Mouse (Mus musculus) forebrain, postnatal 0 days (tissue): ENCODE results near the gene Wwox. TPM values are rescaled to one million over a fixed set of nuclear protein-coding genes. Genes with fewer than 3 reads are reported as not detected.

Experiments used
- ATAC-seq: fragments of 200-750 bp; cut with Nextera tagmentation; 2 replicates; pipeline ENCODE4 v1.8.0; 2017; ENCODE audit warnings: mild to moderate bottlenecking, moderate library complexity
- DNase-seq: peaks from one replicate; pipeline ENCODE4 v3.0.0-alpha.2; 2015
- H3K27ac ChIP-seq: fragments of 300-500 bp; sonication (generic); 2 replicates; pipeline ENCODE4 v1.5.1; 2014; ENCODE audit warnings: low read depth, mild to moderate bottlenecking, antibody characterized with exemption, low read length, moderate library complexity, mixed read lengths
- H3K27me3 ChIP-seq: fragments of 300-500 bp; sonication (generic); 2 replicates; pipeline ENCODE4 v1.6.1; 2014; ENCODE audit warnings: mild to moderate bottlenecking, low read length, mixed read lengths; ENCODE audit not compliant: insufficient read depth
- H3K36me3 ChIP-seq: fragments of 300-500 bp; sonication (generic); 2 replicates; pipeline ENCODE4 v1.6.1; 2014; ENCODE audit warnings: mild to moderate bottlenecking, moderate library complexity; ENCODE audit not compliant: insufficient read depth
- H3K4me1 ChIP-seq: fragments of 300-500 bp; sonication (generic); 2 replicates; pipeline ENCODE4 v1.6.1; 2014; ENCODE audit warnings: antibody characterized with exemption; ENCODE audit not compliant: insufficient read depth
- H3K4me2 ChIP-seq: fragments of 300-500 bp; sonication (generic); 2 replicates; pipeline ENCODE4 v1.6.1; 2014; ENCODE audit warnings: low read depth, mild to moderate bottlenecking, moderate library complexity
- H3K4me3 ChIP-seq: fragments of 300-500 bp; sonication (generic); 2 replicates; pipeline ENCODE4 v1.5.1; 2014; ENCODE audit warnings: low read depth, low read length, mixed read lengths
- H3K9ac ChIP-seq: fragments of 300-500 bp; sonication (generic); 2 replicates; pipeline ENCODE4 v1.6.1; 2014; ENCODE audit warnings: mild to moderate bottlenecking
- H3K9me3 ChIP-seq: fragments of 300-500 bp; sonication (generic); 2 replicates; pipeline ENCODE4 v1.6.1; 2016; ENCODE audit warnings: low read length
- CTCF ChIP-seq: sonication (generic); IDR thresholded peaks from 2 replicates; pipeline ENCODE4 v1.5.1; 2016; ENCODE audit warnings: antibody characterized with exemption, control low read depth, low read depth
- WGBS: fragments of 180-500 bp; shearing (Covaris S2); extraction: QIAGEN DNeasy Blood & Tissue Kit; methylation state at CpG from one replicate; pipeline ENCODE4 v1.1.7; 2014; 5-methylcytosine and 5-hydroxymethylcytosine counted together
- polyA plus RNA-seq: library from polyadenylated mRNA; unstranded; fragments of >200 nt; fragmentation: Nextera tagmentation; extraction: Ambion mirVana; gene quantifications from 2 replicates; pipeline ENCODE4 v1.2.1, GENCODE M21; 2015
- total RNA-seq: library from RNA; depleted of rRNA; stranded (reverse); fragments of >200 nt; gene quantifications from 2 replicates; pipeline ENCODE4 v1.2.3, GENCODE M21; 2014

Wwox gene
- total and polyA plus RNA-seq, 2 experiments from 2014 or later, result 13.2 to 17.3 TPM

DNA sequence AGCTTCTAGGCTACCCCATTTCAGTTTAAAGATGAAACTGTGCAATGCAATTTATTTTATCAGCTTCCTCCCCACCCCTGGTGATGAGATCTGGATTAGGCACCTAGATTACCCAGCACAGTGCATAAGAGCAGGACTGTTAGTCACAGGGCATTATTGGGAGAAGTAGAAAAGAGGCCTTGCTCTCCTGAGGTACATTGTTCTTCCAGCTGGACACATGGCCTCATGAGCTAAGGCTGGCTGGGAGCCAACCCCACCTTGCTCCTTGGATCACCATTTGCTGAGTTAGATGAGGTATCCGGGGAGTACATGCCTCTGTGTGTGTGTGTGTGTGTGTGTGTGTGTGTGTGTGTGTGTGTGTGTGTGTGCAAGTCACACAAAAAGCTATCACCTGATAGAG lies 70.8 kb downstream of the Wwox start:
- ATAC-seq (no peak), DNase-seq (no peak)
- 56% methylated on average over 1 of the region's 1 CpGs for WGBS

DNA sequence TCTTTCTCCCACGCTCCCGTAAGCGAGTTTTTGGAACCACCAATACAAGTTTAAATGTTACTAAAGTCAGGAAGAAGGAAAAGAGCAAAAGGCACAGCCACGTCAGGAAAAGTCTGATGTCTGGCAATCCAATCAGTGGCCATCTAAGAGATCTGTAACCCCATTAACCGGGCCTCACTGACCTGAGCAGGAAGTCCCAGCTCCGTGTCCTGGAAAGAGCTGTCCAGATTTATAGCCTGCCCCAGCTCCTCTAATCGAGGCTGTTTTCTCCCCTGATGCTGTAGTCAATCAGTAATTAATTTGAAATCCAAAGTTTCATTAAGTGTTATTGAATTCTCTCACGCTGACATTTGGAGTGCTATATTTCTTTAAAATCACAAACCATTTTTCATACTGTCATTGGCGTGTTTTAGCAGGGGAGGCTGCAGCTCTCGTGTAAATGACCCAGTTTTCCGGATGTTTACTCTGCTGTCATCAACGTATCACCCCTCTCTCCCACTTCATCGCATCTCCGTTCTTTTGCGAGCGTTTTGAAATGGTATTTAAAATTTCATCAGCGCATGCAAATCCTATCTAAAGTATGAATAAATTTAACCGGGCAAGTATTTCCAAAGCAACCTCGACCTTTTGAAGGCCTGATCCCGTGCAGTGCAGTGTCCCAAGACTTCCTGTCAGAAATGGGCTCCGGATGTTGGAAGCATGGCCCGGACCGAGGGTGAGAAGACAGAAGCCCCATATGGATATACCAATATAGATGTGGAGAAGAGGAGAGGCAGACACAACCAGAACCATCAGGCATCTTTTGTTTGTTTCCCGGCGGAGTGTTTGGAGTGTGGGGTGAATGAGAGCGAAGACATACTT lies 72.8 kb downstream of the Wwox start:
- H3K9ac ChIP-seq, result no peak overlapping the region
- no peak for DNase-seq
- no peaks in the 10 kb centered on the region for H3K27me3 ChIP-seq
- no peaks in the 10 kb centered on the region for H3K36me3 ChIP-seq
- no peak for TF ChIP-seq CTCF
- 84% methylated on average over 26 of the region's 26 CpGs for WGBS
- H3K4me3 ChIP-seq, result no peak overlapping the region
- no peaks in the 10 kb centered on the region for H3K9me3 ChIP-seq
- no peak for ATAC-seq
- H3K4me1 ChIP-seq, result 0 out of 2 replicates have a peak, but pooled peaks cover 3% of the 10 kb centered on the region
- no peak overlapping the region for H3K4me2 ChIP-seq
- no peak overlapping the region for H3K27ac ChIP-seq

More for the DNA sequence above, 70.8 kb downstream of the Wwox start:
- Histone ChIP-seq H3K36me3 (no peaks in the 10 kb centered on the region), H3K4me3 (no peak overlapping the region), H3K4me1 (0 out of 2 replicates have a peak, but pooled peaks cover 3% of the 10 kb centered on the region), H3K27me3 (no peaks in the 10 kb centered on the region), H3K27ac (no peak overlapping the region), H3K9me3 (no peaks in the 10 kb centered on the region), H3K9ac (no peak overlapping the region), H3K4me2 (no peak overlapping the region)
- no peak for TF ChIP-seq CTCF

- H3K4me1 ChIP-seq, result 0 out of 2 replicates have a peak, but pooled peaks cover 3% of the 10 kb centered on the region
- no peaks in the 10 kb centered on the region for H3K27me3 ChIP-seq
- H3K4me2 ChIP-seq, result no peak overlapping the region
- WGBS, result 14% methylated on average over 11 of the region's 11 CpGs
- no peak overlapping the region for H3K9ac ChIP-seq
- no peaks in the 10 kb centered on the region for H3K9me3 ChIP-seq
- H3K4me3 ChIP-seq, result no peak overlapping the region
- no peak overlapping the region for H3K27ac ChIP-seq
- DNase-seq (no peak), ATAC-seq (no peak)
- no peaks in the 10 kb centered on the region for H3K36me3 ChIP-seq
- no peak for TF ChIP-seq CTCF
These were observed 75.2 kb downstream of the Wwox start for GRCm38 (mm10) chr8:114514692-114515091.

GRCm38 (mm10) chr8:114523061-114523460 lies 83.6 kb downstream of the Wwox start:
- Histone ChIP-seq H3K27ac (no peak overlapping the region), H3K9ac (no peak overlapping the region), H3K4me2 (no peak overlapping the region), H3K4me1 (no peaks in the 10 kb centered on the region), H3K36me3 (no peaks in the 10 kb centered on the region), H3K4me3 (no peak overlapping the region), H3K27me3 (no peaks in the 10 kb centered on the region), H3K9me3 (no peaks in the 10 kb centered on the region)
- DNase-seq (no peak), ATAC-seq (no peak)
- TF ChIP-seq CTCF, result no peak
- 77% methylated on average over 2 of the region's 2 CpGs for WGBS

- no peak overlapping the region for H3K9ac ChIP-seq
- no peak overlapping the region for H3K4me2 ChIP-seq
- no peak for ATAC-seq
- no peak for TF ChIP-seq CTCF
- 85% methylated on average over 15 of the region's 15 CpGs for WGBS
- H3K4me3 ChIP-seq, result no peak overlapping the region
- no peaks in the 10 kb centered on the region for H3K36me3 ChIP-seq
- no peaks in the 10 kb centered on the region for H3K27me3 ChIP-seq
- H3K27ac ChIP-seq, result no peak overlapping the region
- DNase-seq, result no peak
- H3K4me1 ChIP-seq, result no peaks in the 10 kb centered on the region
- no peaks in the 10 kb centered on the region for H3K9me3 ChIP-seq
These were observed 87.3 kb downstream of the Wwox start for GRCm38 (mm10) chr8:114526626-114527267.

DNA sequence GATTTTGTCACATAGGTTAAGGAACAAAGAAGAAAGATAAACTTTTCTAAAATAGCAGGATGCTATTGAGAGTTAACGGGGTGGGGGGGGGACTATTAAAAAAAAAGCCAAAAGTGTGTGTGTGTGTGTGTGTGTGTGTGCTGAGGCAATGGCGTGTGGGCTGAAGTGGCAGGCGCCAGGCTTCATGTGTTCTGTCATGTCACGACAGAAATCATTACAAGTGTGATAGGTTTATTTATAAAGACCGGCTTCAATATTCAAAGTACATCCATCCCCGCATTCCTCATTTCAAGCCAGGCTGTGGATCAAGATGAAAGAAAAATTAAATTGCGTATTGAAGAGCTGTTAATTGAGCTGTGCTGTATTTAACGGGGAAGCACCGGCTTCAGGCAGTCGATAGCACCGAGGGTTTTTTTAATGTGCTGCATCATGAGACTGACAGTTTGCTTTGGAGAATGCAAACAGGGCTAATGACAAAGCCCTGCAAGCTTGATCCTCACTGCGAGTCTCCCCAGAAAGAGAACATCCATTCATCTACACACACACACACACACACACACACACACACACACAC lies 88.3 kb downstream of the Wwox start:
- Histone ChIP-seq H3K36me3 (no peaks in the 10 kb centered on the region), H3K27me3 (no peaks in the 10 kb centered on the region), H3K4me2 (no peak overlapping the region), H3K4me1 (no peaks in the 10 kb centered on the region), H3K9me3 (no peaks in the 10 kb centered on the region), H3K9ac (no peak overlapping the region), H3K4me3 (no peak overlapping the region), H3K27ac (no peak overlapping the region)
- DNase-seq, result peak; percentile 18
- WGBS, result 23% methylated on average over 12 of the region's 12 CpGs
- TF ChIP-seq CTCF, result no peak
- no peak for ATAC-seq

DNA sequence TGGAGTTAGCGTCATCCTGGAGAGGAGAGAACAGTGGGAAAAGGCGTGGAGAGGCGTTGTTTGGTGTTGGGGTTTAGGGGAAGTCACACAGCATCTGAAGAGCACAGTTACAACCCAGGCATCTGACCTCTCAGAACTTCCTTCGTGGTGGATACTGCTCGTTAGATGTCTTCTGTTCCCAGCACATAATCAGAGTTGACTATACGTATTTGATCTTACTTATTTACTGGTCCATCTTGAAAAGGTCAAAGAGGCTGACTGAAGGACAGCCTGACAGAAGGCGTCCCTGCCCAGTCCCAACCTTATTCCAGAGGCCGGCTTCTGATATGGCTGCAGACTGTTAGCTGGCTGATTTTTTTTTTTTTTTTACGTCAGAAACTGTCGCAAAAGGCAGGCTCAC lies 90.1 kb downstream of the Wwox start:
- no peak overlapping the region for H3K27ac ChIP-seq
- no peaks in the 10 kb centered on the region for H3K27me3 ChIP-seq
- DNase-seq, result no peak
- no peaks in the 10 kb centered on the region for H3K4me1 ChIP-seq
- H3K4me3 ChIP-seq, result no peak overlapping the region
- no peaks in the 10 kb centered on the region for H3K36me3 ChIP-seq
- 85% methylated on average over 10 of the region's 10 CpGs for WGBS
- no peak for TF ChIP-seq CTCF
- H3K9ac ChIP-seq, result no peak overlapping the region
- ATAC-seq, result no peak
- H3K9me3 ChIP-seq, result no peaks in the 10 kb centered on the region
- H3K4me2 ChIP-seq, result no peak overlapping the region
